Mouse (Mus musculus) T-cell, adult 2 months (primary cell): ENCODE measurements around the gene Celf1.
"Not testable (repeated sequence)": the region's sequence is repeated elsewhere in the genome, so short reads cannot be mapped to it uniquely, and the experiment has no call there.

Experiments
- DNase-seq: peaks from one replicate; pipeline ENCODE4 v3.0.0; 2022; ENCODE audit warnings: low spot score

Gene Celf1

GRCm38 (mm10) chr2:90941744-90942143 lies 1.6 kb downstream of the Celf1 start:
- DNase-seq: no peak

GRCm38 (mm10) chr2:90950149-90950548 lies 10.0 kb downstream of the Celf1 start:
- DNase-seq: no peak

GRCm38 (mm10) chr2:90950582-90951194 lies 10.5 kb downstream of the Celf1 start:
- DNase-seq: no peak

- no peak for DNase-seq
Observed at GRCm38 (mm10) chr2:90953461-90953860, 13.3 kb downstream of the Celf1 start.

- DNase-seq: no peak
Observed at GRCm38 (mm10) chr2:90956053-90956452, 15.9 kb downstream of the Celf1 start.

- no peak for DNase-seq
Observed at GRCm38 (mm10) chr2:90958856-90959255, 18.7 kb downstream of the Celf1 start.

- DNase-seq: no peak
Observed at GRCm38 (mm10) chr2:90960012-90960411, 19.8 kb downstream of the Celf1 start.

- no peak for DNase-seq
Observed at GRCm38 (mm10) chr2:90963304-90963703, 23.1 kb downstream of the Celf1 start.

- DNase-seq: peak; percentile 5
Observed at GRCm38 (mm10) chr2:90964811-90965465, 24.8 kb downstream of the Celf1 start.

GRCm38 (mm10) chr2:90965466-90966080 lies 25.4 kb downstream of the Celf1 start:
- DNase-seq: no peak

GRCm38 (mm10) chr2:90970606-90971005 lies 30.4 kb downstream of the Celf1 start:
- DNase-seq: no peak

- DNase-seq: no peak
Observed at GRCm38 (mm10) chr2:90974101-90974500, 33.9 kb downstream of the Celf1 start.

- DNase-seq: no peak
Observed at GRCm38 (mm10) chr2:90975181-90975835, 35.1 kb downstream of the Celf1 start.

GRCm38 (mm10) chr2:90976590-90976989 lies 36.4 kb downstream of the Celf1 start:
- DNase-seq: no peak

GRCm38 (mm10) chr2:90977291-90977690 lies 37.1 kb downstream of the Celf1 start:
- no peak for DNase-seq

- DNase-seq: no peak
Observed at GRCm38 (mm10) chr2:90986055-90986454, 45.9 kb downstream of the Celf1 start.

- DNase-seq: no peak
Observed at GRCm38 (mm10) chr2:91008536-91008935, 68.4 kb downstream of the Celf1 start.

- no peak for DNase-seq
Observed at GRCm38 (mm10) chr2:91013881-91014280, 73.7 kb downstream of the Celf1 start.

- no peak for DNase-seq
Observed at GRCm38 (mm10) chr2:91015386-91015785, 75.2 kb downstream of the Celf1 start.

GRCm38 (mm10) chr2:91018061-91018788 lies 78.0 kb downstream of the Celf1 start:
- DNase-seq: no peak

GRCm38 (mm10) chr2:91019911-91020310 lies 79.7 kb downstream of the Celf1 start:
- no peak for DNase-seq

GRCm38 (mm10) chr2:91022266-91022665 lies 82.1 kb downstream of the Celf1 start:
- DNase-seq: not testable (repeated sequence)
